Mouse (Mus musculus): ENCODE data around the gene Heatr6. TPM values are rescaled to one million over a fixed set of nuclear protein-coding genes. Genes with fewer than 3 reads are reported as not detected.

Heatr6 gene
- polyA plus RNA-seq, 1 experiment, result 12.5 TPM

- no peak for DNase-seq (ENCODE audit: low spot score)
Observed at GRCm38 (mm10) chr11:83747376-83748265, 5.9 kb upstream of the Heatr6 start.

- DNase-seq (ENCODE audit: low spot score), result no peak
Observed at GRCm38 (mm10) chr11:83754227-83754626, 731 bp downstream of the Heatr6 start.

DNA sequence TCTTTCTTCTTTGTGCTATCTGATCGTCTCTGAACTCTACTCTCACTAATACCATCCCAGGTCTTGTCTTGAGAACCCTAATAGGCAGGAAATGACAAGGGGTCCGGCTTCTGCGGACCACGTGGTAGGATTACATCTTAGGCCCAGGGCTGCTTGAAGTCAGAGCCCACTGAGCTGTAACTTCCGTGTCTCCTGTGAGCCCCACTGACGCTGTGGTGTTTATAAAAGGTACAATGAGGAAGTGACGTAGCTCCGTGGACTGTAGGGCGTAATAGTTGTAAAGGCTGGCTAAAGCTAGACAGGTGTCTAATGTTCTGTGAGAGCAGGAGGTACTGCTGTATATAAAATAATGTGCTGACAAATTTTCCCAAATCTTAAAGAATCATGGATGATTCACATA is 13.8 kb downstream of the Heatr6 start:
- DNase-seq (ENCODE audit: low spot score), result no peak

DNA sequence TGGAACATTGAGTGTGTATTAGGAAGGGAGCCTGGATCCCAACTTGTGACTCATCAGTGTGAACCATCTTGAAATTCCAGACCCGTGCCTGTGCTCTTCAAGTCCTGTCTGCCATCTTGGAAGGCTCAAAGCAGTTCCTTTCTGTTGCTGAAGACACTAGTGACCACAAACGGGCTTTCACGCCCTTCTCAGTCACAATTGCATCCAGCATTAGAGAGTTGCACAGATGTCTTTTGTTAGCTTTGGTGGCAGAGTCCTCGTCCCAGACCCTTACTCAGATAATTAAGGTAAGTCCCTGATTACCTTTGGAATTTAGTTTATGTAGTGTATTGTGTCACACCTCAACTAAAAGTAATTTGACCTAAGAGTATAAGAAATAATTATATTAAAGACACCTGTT is 15.5 kb downstream of the Heatr6 start:
- DNase-seq (ENCODE audit: low spot score), result no peak

- no peak for DNase-seq (ENCODE audit: low spot score)
Observed at GRCm38 (mm10) chr11:83771014-83771413, 17.5 kb downstream of the Heatr6 start.

DNA sequence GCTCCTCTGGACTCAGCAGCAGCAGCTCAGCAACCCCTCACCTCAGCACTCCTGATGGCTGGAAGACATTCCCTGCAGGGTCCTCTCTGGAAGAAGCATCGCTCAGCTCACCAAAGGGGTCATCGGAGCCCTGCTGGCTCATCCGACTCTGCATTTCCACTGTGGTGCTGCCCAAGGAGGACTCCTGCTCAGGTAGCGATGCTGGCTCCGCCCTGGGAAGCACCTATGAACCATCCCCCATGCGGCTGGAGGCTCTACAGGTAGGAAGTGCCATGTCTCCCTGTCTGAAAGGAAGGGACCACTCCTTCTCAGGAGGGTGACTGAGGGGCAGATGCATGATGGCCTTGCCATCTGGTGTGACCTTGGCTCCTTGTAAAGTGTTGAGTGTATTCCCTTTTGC is 18.8 kb downstream of the Heatr6 start:
- no peak for DNase-seq (ENCODE audit: low spot score)

GRCm38 (mm10) chr11:83773691-83774090 is 20.2 kb downstream of the Heatr6 start:
- DNase-seq (ENCODE audit: low spot score), result no peak

GRCm38 (mm10) chr11:83774324-83774723 is 20.8 kb downstream of the Heatr6 start:
- DNase-seq (ENCODE audit: low spot score), result no peak

DNA sequence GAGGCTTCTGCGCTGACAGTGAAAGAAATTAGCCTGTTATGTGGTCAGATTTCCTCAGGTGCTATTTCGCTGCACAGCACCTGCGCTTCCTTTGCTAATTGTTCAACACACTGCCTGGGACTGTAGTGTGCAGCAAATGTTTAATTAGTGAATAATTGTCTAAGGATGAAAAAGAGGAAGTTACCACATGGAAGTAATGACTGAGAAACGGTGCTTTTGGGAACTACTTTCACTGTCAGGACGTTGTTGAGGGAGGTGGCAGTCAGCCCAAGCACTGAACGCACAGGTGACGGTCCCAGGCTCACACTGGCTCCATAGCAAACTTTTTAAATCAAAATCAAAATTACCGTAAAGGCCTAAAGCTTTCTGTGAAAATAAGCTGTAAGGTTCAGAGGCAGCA is 23.3 kb downstream of the Heatr6 start:
- no peak for DNase-seq (ENCODE audit: low spot score)

DNA sequence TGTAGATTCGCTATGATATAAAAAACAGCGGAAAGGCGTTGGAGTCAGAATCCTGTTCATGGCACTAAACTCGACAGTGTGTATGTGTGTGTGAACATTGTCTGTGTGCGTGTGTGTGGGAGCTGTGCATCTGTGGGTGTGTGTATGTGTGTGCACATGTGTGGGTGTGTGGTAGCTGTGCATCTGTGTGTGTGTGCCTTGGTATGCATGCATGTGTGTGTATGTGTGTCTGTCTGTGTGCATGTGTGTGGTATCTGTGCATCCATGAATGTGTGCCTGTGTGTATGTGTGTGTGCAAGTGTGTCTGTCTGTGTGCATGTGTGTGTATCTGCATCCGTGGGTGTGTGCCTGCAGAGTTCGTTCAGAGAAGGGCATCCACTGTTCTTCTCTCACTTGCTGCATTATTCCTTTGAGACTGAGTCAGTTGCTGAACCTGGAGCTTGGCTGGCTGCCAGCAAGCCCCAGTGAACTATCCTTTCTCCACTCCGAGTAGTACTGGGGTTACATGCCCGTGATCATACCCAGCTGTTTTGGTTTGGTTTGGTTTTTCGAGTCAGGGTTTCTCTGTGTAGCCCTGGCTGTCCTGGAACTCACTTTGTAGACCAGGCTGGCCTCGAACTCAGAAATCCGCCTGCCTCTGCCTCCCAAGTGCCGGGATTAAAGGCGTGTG is 30.6 kb downstream of the Heatr6 start:
- DNase-seq (ENCODE audit: low spot score), result no peak

- DNase-seq (ENCODE audit: low spot score), result no peak
Observed at GRCm38 (mm10) chr11:83784661-83785060, 31.2 kb downstream of the Heatr6 start.

DNA sequence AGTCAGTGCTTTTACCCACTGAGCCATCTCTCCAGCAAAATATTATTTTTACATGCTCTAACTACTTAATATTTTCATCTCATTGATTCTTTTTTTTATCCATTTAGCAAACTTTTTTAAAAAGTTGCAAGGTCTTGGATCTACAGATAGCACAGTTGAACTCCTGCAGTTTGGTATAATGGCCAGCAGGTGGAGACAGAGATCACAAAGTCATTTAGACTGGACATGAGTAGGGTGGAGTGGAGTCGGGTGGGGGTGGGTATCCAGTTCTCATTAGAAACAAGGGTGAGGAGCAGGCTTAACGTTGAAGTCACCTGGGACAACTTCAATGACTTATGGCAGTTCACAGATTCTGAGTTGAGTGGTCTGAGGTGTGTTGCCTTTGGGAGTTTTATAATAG is 31.9 kb downstream of the Heatr6 start:
- no peak for DNase-seq (ENCODE audit: low spot score)

- no peak for DNase-seq (ENCODE audit: low spot score)
Observed at GRCm38 (mm10) chr11:83786835-83787234, 33.3 kb downstream of the Heatr6 start.

DNA sequence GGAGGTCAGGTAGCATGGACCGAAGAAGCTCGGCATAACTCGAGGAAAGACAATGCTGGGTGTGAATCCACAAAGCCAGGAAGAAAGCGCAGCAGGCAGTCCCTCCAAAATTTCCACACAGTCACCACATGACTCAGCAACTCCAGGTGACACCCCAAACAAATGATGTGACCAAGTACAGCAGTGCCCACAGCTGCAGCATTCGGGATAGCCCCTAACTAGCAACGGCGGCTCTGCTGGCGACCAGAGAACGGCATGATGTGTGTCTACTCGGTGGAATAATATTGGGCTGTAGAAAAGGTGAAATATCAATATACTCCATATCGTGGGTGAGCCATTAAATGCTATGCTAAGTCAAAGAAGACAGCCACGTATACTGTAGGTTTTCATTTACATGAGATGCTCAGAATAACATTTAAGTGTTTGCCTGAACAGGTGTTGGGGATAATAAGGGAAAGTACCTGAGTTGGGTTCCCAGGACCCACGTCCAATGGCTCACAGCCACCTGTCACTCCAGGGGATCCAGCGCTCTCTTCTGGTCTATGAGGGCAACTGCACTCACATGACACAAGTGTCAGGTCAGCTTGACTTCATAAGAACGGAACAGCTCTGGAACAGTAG is 34.0 kb downstream of the Heatr6 start:
- DNase-seq (ENCODE audit: low spot score), result no peak

DNA sequence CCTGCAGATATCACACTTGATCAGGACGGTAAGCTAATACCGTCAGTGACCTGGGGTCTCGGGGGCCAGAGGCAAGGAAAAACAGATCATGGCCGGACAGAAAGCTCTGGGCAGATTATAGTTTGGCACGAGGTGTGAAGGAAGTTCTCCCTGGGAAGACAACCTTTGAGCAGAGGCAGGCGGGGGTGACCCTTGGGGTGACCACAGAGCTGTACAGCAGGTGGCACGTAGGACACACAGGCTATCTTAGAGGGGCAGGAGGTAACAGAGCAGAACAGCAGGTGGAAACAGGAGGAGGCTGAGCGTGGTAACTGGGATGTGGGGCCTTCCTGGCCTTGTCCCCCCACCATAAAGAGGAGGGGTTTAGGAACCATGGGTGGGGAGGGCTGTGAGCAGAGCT is 34.8 kb downstream of the Heatr6 start:
- DNase-seq (ENCODE audit: low spot score), result no peak

DNA sequence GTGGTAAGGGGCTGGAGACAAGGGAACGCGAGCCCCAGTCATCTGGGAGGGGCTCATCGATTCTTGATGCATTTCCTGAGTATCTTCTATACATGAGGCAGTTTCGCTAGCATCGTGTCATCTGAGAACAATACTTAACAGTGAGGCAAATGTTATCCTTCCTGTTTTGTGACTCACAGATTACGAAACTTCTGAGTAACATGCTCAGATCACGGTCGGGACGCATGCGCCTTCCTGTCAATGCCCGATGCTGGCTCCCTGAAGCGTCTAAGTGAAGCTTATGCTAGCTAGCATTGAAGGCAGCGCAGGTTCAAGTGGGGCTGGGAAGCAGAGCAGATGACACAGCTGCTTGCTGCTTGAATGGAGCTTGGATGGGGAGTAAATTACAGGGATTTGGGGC is 35.8 kb downstream of the Heatr6 start:
- DNase-seq (ENCODE audit: low spot score), result peak; percentile 39

DNA sequence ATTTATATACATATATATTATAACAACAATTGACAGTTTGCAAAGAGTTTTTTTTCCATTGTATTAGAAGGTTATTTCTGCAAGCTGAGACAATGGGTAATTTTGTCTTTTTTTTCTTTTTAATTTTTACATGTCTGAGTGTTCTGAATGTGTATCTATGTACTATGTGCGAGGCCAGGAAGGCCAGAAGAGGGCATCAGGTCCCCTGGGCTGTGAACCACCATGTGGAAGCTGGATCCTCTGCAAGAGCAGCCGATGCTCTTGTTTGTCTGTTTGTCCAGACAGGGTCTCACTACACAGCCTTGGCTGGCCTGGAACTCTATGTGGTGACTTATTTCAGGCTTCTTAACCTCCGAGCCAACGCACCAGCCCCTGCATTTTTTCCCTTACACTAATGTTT is 37.6 kb downstream of the Heatr6 start:
- DNase-seq (ENCODE audit: low spot score), result no peak

DNA sequence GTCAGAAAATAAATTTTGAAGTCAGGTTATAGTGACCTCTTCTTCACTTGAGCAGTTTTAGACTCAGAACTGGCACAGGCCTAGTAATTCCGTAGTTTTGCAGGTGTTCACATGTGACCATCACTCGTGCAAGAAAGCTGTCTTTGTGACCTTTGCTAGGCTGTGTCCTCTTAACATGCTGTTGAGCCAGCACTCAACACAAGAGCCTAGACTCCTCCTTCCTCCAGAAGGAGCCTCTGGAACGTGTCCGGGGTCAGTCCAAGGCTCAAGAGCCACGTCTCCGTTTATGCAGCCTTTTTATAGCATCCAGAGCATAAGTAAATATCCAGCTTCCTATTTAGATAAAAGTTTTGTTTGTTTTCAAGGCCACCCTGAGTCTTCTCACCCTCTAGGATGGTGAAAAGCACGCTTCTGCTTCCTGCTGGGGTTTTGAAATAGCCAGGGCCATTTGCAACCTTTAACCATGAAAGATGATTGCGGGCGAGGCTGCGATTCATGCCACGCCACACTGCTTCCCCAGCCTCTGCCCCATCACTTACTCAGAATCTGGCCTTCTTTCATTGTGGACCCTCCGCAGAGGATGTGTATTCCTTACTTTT is 38.9 kb downstream of the Heatr6 start:
- DNase-seq (ENCODE audit: low spot score), result no peak

- DNase-seq (ENCODE audit: low spot score), result no peak
Observed at GRCm38 (mm10) chr11:83793264-83793663, 39.8 kb downstream of the Heatr6 start.

DNA sequence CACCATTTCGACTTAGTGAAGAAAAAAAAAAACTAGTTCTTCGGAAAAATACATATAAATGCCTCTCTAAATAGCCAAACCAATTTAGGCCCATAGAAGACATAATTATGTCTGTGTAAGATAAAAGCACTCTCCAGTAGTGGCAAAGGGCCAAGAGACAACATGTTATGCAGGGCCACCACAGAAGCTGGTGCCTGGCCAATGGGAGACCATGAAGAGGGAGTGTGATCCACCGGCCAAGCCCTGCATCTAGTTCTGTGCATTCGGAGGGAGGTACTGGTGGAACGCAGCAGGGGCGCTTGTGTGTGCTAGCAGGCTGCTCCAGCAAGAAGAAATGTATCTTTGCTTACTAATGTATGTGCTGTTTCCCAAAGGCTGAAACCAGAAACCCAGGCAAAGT is 42.6 kb downstream of the Heatr6 start:
- no peak for DNase-seq (ENCODE audit: low spot score)

GRCm38 (mm10) chr11:83796980-83797608 is 43.6 kb downstream of the Heatr6 start:
- no peak for DNase-seq (ENCODE audit: low spot score)

- no peak for DNase-seq (ENCODE audit: low spot score)
Observed at GRCm38 (mm10) chr11:83799871-83800430, 46.5 kb downstream of the Heatr6 start.
